Mouse (Mus musculus) layer of hippocampus, postnatal 14 days (tissue): ENCODE measurements around the gene Defb47. TPM values are rescaled to one million over a fixed set of nuclear protein-coding genes. Genes with fewer than 3 reads are reported as not detected.

ENCODE experiments used
- DNase-seq, 2 experiments: peaks; one replicate each; pipeline ENCODE4 v3.0.0; 2021 to 2022; ENCODE audit warnings: low spot score in 2 of 2, mixed read lengths in 1 of 2
- long read RNA-seq, 2 experiments: library from polyadenylated mRNA; stranded (forward); transcript quantifications; one replicate each; pipeline ENCODE4 v2.0.0; 2021
- total RNA-seq, 2 experiments: library from RNA; stranded (reverse); gene quantifications; 2 replicates each; pipeline ENCODE4 v1.2.3; 2021

Defb47 gene
- total RNA-seq, result not detected
- long read RNA-seq, experiment 1, result 0 reads
- long read RNA-seq, experiment 2, result 0 reads

GRCm38 (mm10) chr14:62997777-62998176, at the start of gene Defb47:
Gene Defb47 (plus strand): TSS chr14:62998077.
- DNase-seq, result no peak

- DNase-seq, result no peak
These were observed 41.8 kb upstream of the Defb47 start for GRCm38 (mm10) chr14:62956091-62956490.

DNA sequence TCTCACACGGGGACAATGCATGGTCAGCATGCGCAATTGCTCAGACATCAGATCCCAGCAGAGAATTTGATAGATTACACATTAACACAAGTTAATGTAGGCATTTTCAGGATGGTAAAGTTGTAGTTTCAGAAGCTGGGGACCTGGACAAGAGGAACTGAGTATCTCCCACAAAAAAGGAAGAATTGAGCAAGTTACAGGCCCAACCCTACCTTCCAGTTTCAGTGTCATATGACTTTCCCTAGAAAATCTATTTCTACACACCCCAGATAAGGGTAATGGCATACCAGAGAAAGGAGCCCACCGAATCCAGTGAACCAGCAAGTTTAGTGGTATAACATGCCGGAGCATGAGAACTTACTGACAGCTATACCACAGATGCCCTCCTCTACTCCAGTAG, 34.2 kb upstream of the Defb47 start:
- DNase-seq, result no peak

- DNase-seq, result no peak
These were observed 32.5 kb upstream of the Defb47 start for GRCm38 (mm10) chr14:62965342-62965741.

GRCm38 (mm10) chr14:62965811-62966520, 31.9 kb upstream of the Defb47 start:
- no peak for DNase-seq

DNA sequence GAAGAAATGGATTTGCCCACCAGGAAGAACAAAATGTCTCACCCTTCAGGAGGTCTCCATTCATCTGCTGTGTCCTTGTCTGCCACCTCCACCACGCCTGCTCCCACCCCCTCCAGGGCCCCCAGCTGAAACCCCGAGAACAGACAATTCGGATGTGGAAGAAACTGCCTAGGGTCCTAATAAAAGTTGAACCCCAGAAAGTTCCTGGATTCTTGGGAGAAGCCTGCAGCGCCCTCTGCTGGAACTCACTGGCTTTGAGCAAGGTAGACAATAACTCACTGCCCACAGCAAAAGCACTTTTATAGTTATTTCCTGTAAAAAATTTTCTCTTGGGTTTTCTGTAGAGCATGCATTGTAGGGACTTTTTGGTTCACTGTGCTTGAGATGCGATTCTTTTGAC, 22.8 kb upstream of the Defb47 start:
- peak; percentile 50 to 65 for DNase-seq

- no peak for DNase-seq
These were observed 18.1 kb upstream of the Defb47 start for GRCm38 (mm10) chr14:62979815-62980214.

GRCm38 (mm10) chr14:62984410-62984809, 13.5 kb upstream of the Defb47 start, which contains the start of gene Defb48:
Gene Defb48 (minus strand): TSS chr14:62984510.
- DNase-seq, result no peak

DNA sequence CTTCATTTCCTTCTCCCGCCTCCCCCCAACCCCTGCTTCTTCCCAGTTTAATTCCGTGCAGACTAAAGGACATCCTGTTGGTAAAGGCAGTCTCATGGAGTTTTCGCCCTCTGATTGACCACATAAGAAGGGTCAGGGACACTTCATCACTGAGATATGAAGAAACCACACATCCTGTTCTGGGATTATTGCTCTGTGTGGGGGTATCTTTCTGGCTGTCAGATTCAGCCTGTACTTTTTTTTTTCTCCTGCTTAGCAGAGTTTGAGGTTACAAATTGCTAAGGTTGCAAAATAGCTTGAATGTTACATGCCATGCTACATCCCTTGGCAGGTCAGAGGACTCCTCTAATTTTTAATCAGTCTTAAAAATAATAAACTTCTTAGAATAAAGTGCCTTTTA, 6.6 kb upstream of the Defb47 start:
- DNase-seq, result no peak

DNA sequence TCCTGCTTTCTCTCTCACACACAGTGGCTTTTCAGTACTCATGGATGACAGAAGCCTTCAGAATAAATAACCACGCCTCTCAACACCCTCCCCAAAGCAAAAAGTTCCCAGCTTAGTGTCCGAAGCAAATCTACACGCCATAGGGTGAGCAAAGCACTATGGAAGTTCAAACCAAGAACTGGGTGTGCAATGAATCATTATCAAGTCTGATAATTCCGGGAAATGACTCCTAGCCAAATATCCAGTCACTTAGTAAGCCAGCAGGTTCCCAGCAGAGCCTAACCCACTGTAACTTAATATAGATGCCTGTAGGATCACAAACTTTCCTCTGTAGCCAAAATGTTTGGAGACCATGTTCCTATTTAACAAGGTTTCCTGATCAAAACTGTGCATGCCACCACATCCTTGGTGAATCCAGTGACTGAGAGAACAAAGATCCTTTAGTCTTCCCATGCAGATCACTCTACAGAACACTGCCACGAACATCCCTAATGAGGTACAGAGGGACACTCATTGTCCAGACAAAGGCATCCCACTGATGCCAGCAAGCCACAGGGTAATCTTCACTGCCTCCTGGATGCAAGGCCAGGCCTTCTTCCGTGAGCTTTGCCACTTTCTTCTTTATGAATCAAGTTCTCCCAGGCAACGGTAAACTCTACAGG, 5.9 kb upstream of the Defb47 start:
- DNase-seq, result no peak

GRCm38 (mm10) chr14:62998977-62999376, 1.1 kb downstream of the Defb47 start:
- no peak for DNase-seq

- no peak for DNase-seq
These were observed 4.7 kb downstream of the Defb47 start for GRCm38 (mm10) chr14:63002588-63002987.

- DNase-seq, result no peak
These were observed 13.6 kb downstream of the Defb47 start, which contains the start of gene Defb43 for GRCm38 (mm10) chr14:63011471-63011870. Gene Defb43 (plus strand): TSS chr14:63011771.

DNA sequence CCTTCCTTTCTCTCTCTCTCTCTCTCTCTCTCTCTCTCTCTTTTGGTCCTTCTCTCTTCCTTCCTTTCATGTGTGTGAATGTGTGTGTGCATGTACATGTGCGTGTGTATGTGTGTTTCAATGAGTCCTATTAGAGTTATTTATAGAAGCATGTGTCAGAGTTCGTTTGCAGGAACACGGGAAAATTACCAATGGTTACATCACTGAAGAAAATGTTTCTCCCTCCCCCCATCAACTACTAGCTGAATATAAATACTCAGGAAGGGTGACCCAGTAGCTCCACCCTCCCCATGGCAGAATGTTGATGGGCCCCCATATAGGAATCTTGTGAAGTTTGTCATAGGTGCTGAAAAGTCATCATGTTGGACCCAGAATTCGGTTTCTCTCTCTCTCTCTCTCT, 15.2 kb downstream of the Defb47 start:
- no peak for DNase-seq

- DNase-seq, result no peak
These were observed 16.8 kb downstream of the Defb47 start for GRCm38 (mm10) chr14:63014667-63015066.

DNA sequence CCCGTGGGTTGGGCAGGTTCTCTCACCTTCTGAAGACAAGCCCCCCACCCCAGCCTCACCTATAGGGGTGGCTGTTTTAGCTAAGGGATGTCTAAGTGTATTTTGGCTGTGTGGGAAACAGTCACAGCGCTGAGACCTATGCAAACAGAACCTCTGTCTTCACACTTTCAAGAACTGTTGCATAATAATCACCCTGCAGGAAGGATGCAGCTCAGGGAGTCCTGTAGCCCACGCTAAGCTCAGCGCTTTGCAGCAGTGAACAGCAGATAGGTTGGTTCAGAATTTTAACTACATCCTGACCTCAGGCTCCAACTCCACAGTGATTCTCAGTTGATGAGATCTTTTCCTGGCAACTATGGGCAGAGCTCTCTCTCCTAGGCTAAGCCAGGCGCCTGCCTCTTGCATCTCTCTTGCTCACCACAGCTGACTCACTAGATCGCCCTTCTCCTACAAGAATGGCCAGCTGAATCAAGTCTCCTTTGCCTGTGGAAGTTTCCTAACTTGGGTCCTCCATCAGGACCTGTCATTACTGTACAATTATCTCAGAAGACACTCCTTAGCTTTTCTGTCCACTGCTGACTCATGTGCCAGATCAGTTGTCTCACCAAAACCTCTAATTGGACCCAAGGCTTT, 22.8 kb downstream of the Defb47 start:
- DNase-seq, result no peak

GRCm38 (mm10) chr14:63046691-63047090, 48.8 kb downstream of the Defb47 start, which contains the start of gene Defb42:
Gene Defb42 (plus strand): TSS chr14:63046991.
- no peak for DNase-seq

GRCm38 (mm10) chr14:63049910-63050370, 52.1 kb downstream of the Defb47 start, which contains the start of gene Defb30:
Gene Defb30 (minus strand): TSS chr14:63049960.
- DNase-seq, result no peak
